Mouse (Mus musculus): ENCODE measurements at regions not wholly inside any gene's neighbourhood (a gene's known extent, or its start where the extent isn't known, plus 50 kb on each side); places are given as distances from the start of the nearest gene placed in this dataset.

DNA sequence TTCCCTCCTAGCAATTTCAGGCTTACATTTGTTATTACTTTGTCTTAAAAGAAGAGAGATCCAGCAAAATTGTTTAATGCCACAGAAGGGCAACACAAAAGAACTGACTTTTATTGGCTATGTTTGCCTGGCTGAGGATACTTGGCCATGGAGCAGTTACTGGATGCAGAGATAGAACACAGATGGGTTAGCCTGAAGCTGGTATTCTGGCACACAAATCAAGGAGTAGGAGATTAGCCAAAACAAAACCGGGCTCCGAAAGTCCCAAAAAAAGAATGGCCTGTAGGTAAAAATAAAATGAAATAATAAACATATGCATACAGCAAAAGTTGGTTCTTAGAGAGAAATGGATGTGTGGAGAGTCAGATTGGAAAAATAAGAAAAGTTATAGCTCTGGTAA is 78.2 kb upstream of the Tmtc2 start:
- in situ Hi-C loops (cut with MboI; ENCODE audit: low pct_ligation_motif_present, low pct_unique_long_range_greater_than_20kb, low sequenced_read_pairs) (no loop called here), dilution Hi-C loops (cut with MboI; ENCODE audit: extremely low pct_ligation_motif_present, extremely low pct_unique_long_range_greater_than_20kb, low sequenced_read_pairs) (no loop called here)
- no peak overlapping the region for H3K4me2 ChIP-seq (ENCODE audit: insufficient read depth, low read depth, poor library complexity, severe bottlenecking)
- no peak for TF ChIP-seq MXI1 (IDR thresholded peaks at IDR 0.05; ENCODE audit: low read depth, low read length)
- TF ChIP-seq SIN3A (IDR thresholded peaks at IDR 0.05; ENCODE audit: low read length) = no peak
- no peak overlapping the region for H3K9ac ChIP-seq (ENCODE audit: insufficient read depth, low read depth)
- H3K27me3 ChIP-seq (replicated peaks) = no peaks in the 10 kb centered on the region
- H3K36me3 ChIP-seq (replicated peaks in 1 of 2; ENCODE audit: control insufficient read depth in 1 of 2, insufficient read depth in 1 of 2, low read length in 1 of 2) = no peaks in the 10 kb centered on the region
- no peak overlapping the region for H3K27ac ChIP-seq (ENCODE audit: insufficient read depth, low read depth)
- no peaks in the 10 kb centered on the region for H3K79me2 ChIP-seq (replicated peaks; ENCODE audit: control insufficient read depth, extremely low read depth, insufficient read depth, poor library complexity, severe bottlenecking)
- H3K4me1 ChIP-seq (ENCODE audit: control insufficient read depth in 1 of 2, insufficient read depth in 2 of 2) = no peaks in the 10 kb centered on the region
- peaks cover 11% of the 10 kb centered on the region for H3K9me3 ChIP-seq (replicated peaks; ENCODE audit: low read length)
- H3K4me3 ChIP-seq (replicated peaks in 1 of 3; ENCODE audit: low read depth in 2 of 3, low read length in 2 of 3, poor library complexity in 1 of 3) = no peak overlapping the region
- no peak for DNase-seq (ENCODE audit: extremely low read depth)

DNA sequence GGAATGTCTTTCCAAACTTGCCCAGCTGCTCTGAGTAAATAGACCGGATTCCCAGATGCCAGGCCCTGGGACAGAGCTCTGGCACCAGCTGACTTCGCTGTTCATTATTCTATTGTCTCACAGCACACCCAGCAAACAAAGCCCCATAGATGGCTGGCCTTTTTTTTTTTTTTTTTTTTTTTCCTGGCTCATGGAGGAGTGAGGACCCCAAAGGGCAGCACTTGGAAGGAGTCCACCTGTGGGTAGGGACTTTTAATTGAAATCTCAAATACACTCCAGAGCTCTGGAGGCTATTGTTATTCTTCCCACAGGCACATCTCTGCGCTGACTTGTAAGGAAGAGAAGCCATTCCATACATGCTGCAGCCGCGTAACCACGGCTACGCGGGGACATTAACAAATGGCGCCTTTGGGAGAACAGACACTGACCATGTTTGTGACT is 64.8 kb upstream of the Tmtc2 start:
- Histone ChIP-seq H3K27ac (ENCODE audit: insufficient read depth, low read depth) (no peak overlapping the region), H3K27me3 (replicated peaks) (no peaks in the 10 kb centered on the region)
- in situ Hi-C loops (cut with MboI; ENCODE audit: low pct_ligation_motif_present, low pct_unique_long_range_greater_than_20kb, low sequenced_read_pairs) = no loop called here

DNA sequence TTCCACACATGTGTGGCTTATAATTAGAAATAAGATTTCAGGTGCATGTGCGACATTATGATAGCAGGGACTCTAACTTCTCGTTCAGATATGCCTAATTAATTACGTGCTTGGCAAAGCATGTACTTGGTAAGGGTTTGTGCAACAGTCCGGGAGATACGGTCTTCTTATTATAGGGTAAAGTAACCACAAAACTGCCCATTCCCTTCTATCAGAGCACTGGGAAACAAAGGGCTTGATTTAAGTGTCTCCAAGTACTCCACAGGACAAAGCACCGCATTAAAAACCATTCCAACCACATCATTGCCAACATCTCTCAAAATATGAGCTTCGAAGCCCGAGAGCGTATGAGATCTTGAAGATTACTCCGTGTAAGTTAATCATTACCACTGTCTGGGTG is 64.2 kb upstream of the Tmtc2 start:
- in situ Hi-C loops (cut with MboI; ENCODE audit: low pct_ligation_motif_present, low pct_unique_long_range_greater_than_20kb, low sequenced_read_pairs) (no loop called here), dilution Hi-C loops (cut with MboI; ENCODE audit: extremely low pct_ligation_motif_present, extremely low pct_unique_long_range_greater_than_20kb, low sequenced_read_pairs) (no loop called here)
- H3K4me3 ChIP-seq (replicated peaks in 1 of 3; ENCODE audit: low read depth in 2 of 3, low read length in 2 of 3, poor library complexity in 1 of 3) = no peak overlapping the region
- H3K79me2 ChIP-seq (replicated peaks; ENCODE audit: control insufficient read depth, extremely low read depth, insufficient read depth, poor library complexity, severe bottlenecking) = no peaks in the 10 kb centered on the region
- DNase-seq (ENCODE audit: extremely low read depth) = no peak
- H3K27ac ChIP-seq (ENCODE audit: insufficient read depth, low read depth) = no peak overlapping the region
- no peaks in the 10 kb centered on the region for H3K36me3 ChIP-seq (replicated peaks in 1 of 2; ENCODE audit: control insufficient read depth in 1 of 2, insufficient read depth in 1 of 2, low read length in 1 of 2)
- no peak for TF ChIP-seq POLR2AphosphoS2 (IDR thresholded peaks at IDR 0.05; ENCODE audit: low read depth, low read length)
- TF ChIP-seq HCFC1 (IDR thresholded peaks at IDR 0.05; ENCODE audit: low read depth, low read length) = no peak
- TF ChIP-seq E2F4 (IDR thresholded peaks at IDR 0.05; ENCODE audit: insufficient replicate concordance, low read depth, low read length) = no peak
- TF ChIP-seq PAX5 (IDR thresholded peaks at IDR 0.05; ENCODE audit: low read length) = no peak
- TF ChIP-seq TBP (conservative IDR thresholded peaks at IDR 0.05; ENCODE audit: low read depth, low read length) = no peak
- no peak for TF ChIP-seq ZC3H11A (IDR thresholded peaks at IDR 0.05; ENCODE audit: low read depth, low read length)
- H3K9me3 ChIP-seq (replicated peaks; ENCODE audit: low read length) = peaks cover 49% of the 10 kb centered on the region
- no peaks in the 10 kb centered on the region for H3K4me1 ChIP-seq (ENCODE audit: control insufficient read depth in 1 of 2, insufficient read depth in 2 of 2)
- H3K27me3 ChIP-seq (replicated peaks) = no peaks in the 10 kb centered on the region
- H3K4me2 ChIP-seq (ENCODE audit: insufficient read depth, low read depth, poor library complexity, severe bottlenecking) = no peak overlapping the region
- H3K9ac ChIP-seq (ENCODE audit: insufficient read depth, low read depth) = no peak overlapping the region

More for the DNA sequence above, 64.8 kb upstream of the Tmtc2 start:
- Histone ChIP-seq H3K4me1 (ENCODE audit: control insufficient read depth in 1 of 2, insufficient read depth in 2 of 2) (no peaks in the 10 kb centered on the region), H3K4me3 (replicated peaks in 1 of 3; ENCODE audit: low read depth in 2 of 3, low read length in 2 of 3, poor library complexity in 1 of 3) (no peak overlapping the region), H3K4me2 (ENCODE audit: insufficient read depth, low read depth, poor library complexity, severe bottlenecking) (no peak overlapping the region), H3K9me3 (replicated peaks; ENCODE audit: low read length) (peaks cover 45% of the 10 kb centered on the region), H3K9ac (ENCODE audit: insufficient read depth, low read depth) (no peak overlapping the region), H3K79me2 (replicated peaks; ENCODE audit: control insufficient read depth, extremely low read depth, insufficient read depth, poor library complexity, severe bottlenecking) (no peaks in the 10 kb centered on the region), H3K36me3 (replicated peaks in 1 of 2; ENCODE audit: control insufficient read depth in 1 of 2, insufficient read depth in 1 of 2, low read length in 1 of 2) (no peaks in the 10 kb centered on the region)
- TF ChIP-seq GABPA (IDR thresholded peaks at IDR 0.05; ENCODE audit: insufficient replicate concordance, low read depth, low read length) = no peak
- TF ChIP-seq HCFC1 (IDR thresholded peaks at IDR 0.05; ENCODE audit: low read depth, low read length) = no peak
- no peak for TF ChIP-seq CTCF (conservative IDR thresholded peaks at IDR 0.05 in 1 of 2, IDR thresholded peaks at IDR 0.05 in 1 of 2; ENCODE audit: low read depth in 2 of 2, low read length in 2 of 2)
- no peak for TF ChIP-seq RCOR1 (conservative IDR thresholded peaks at IDR 0.05; ENCODE audit: low read depth, low read length)
- no peak for TF ChIP-seq CHD2 (IDR thresholded peaks at IDR 0.05; ENCODE audit: low read length)
- no peak for TF ChIP-seq ZKSCAN1 (IDR thresholded peaks at IDR 0.05; ENCODE audit: borderline replicate concordance, low read depth, low read length)
- TF ChIP-seq ETS1 (conservative IDR thresholded peaks at IDR 0.05; ENCODE audit: low read depth, low read length) = no peak
- no peak for TF ChIP-seq EP300 (IDR thresholded peaks at IDR 0.05; ENCODE audit: low read length)
- no peak for DNase-seq (ENCODE audit: extremely low read depth)
- dilution Hi-C loops (cut with MboI; ENCODE audit: extremely low pct_ligation_motif_present, extremely low pct_unique_long_range_greater_than_20kb, low sequenced_read_pairs) = no loop called here
